8 mouse cellular contexts compared by ENCODE assay signal in the genomic region with DNA sequence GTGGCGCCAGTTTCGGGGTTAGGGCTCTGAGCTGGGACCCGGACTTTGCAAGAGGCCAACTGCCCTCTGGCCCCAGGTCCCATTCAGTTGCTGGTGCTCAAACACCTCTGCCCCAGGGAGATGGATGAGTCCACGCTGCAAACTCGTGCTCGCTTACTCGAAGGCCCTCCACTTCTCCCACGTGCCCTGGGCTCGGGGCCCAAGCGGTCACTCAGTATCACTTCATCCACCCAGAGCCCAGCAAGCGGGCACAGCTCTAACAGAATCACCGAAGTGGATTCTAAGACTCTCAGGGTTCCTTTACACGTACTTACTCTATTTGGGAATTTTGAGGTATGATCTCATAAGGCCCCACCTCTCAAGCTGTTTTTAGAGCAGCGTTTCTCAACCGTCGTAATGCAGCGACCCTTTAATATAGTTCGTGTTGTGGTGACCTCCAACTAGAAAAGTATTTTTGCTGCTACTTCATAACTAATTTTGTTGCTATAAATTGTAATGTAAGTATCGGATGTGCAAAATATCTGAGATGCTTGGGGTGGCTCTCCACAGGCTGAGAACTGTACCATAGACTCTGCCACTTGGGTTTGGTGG. TPM values are rescaled to one million over a fixed set of nuclear protein-coding genes. Genes with fewer than 3 reads are reported as not detected.
A peak's percentile ranks its signal among the peaks of the same experiment; 100 is the strongest.
DNase-seq lines count a peak whose midpoint lies in the region; ATAC-seq lines count a peak whose summit lies in the region.

No protein-coding gene starts in this region.

- peaks cover 16% of the 10 kb centered on the region for H3K4me1 ChIP-seq in midbrain, embryonic 11.5 days (ENCODE audit: control insufficient read depth, insufficient read depth, low read length)

- H3K9me3 ChIP-seq in midbrain, embryonic 11.5 days (ENCODE audit: control insufficient read depth, low read length): no peaks in the 10 kb centered on the region

- peak overlapping the region; percentile 76 for H3K9ac ChIP-seq in midbrain, embryonic 11.5 days (ENCODE audit: low read length)

- intact Hi-C loops in heart, postnatal 25 days (cut with DNase I): loop anchor here (2.0 kb wide), 2 partner anchors 46 to 76 kb away; partner anchors contain the start of gene Hnrnpa3
- intact Hi-C loops in gastrocnemius, postnatal 14 days (cut with DNase I; ENCODE audit: low total_unique reads): no loop called here

- H3K36me3 ChIP-seq in midbrain, embryonic 11.5 days (ENCODE audit: control insufficient read depth, insufficient read depth, low read length): no peaks in the 10 kb centered on the region

- H3K4me3 ChIP-seq in midbrain, embryonic 11.5 days (ENCODE audit: low read depth, low read length): peak overlapping the region; percentile 63

- DNase-seq in heart, adult 11 months: peak; percentile 82
- DNase-seq in heart, postnatal 25 days (ENCODE audit: low spot score): no peak
- peak; percentile 80 for DNase-seq in MN1 (ENCODE audit: low spot score)
- peak; percentile 52 for DNase-seq in gastrocnemius, postnatal 14 days
- peak; percentile 64 to 78 for DNase-seq in kidney, postnatal 4 days
- no peak for DNase-seq in midbrain, embryonic 11.5 days (ENCODE audit: low spot score, missing footprints)
- DNase-seq in ovary, adult 18-20 months (ENCODE audit: low spot score): no peak
- DNase-seq in cerebellum, adult 8-10 months: no peak

- peak; percentile 1; the same call in 1 of the 2 replicates for ATAC-seq in midbrain, embryonic 11.5 days (ENCODE audit: low FRiP score)

- WGBS in midbrain, embryonic 11.5 days: 34% methylated on average over 19 of the region's 19 CpGs

- peak overlapping the region; percentile 76 for H3K4me2 ChIP-seq in midbrain, embryonic 11.5 days

- peak overlapping the region; percentile 85 for H3K27ac ChIP-seq in midbrain, embryonic 11.5 days (ENCODE audit: low read depth, low read length)

- no peaks in the 10 kb centered on the region for H3K27me3 ChIP-seq in midbrain, embryonic 11.5 days (ENCODE audit: control insufficient read depth, insufficient read depth, low read length)

RNA-seq across cellular contexts. Expression of gene Nfe2l2, which starts 0.8 kb away (rescaled TPM):
- 10 to 100 TPM; 56.8 to 72.0 TPM for total RNA-seq in heart, postnatal 25 days (2021)
- 10 to 100 TPM; 25.6 to 31.3 TPM for total RNA-seq in gastrocnemius, postnatal 14 days (2021)
- 27.0 and 31.8 TPM in 2 replicates for polyA plus RNA-seq in midbrain, embryonic 11.5 days (2014; fragmentation: Nextera tagmentation; extraction: Ambion mirVana)

RNA-seq across cellular contexts. Expression of gene Hnrnpa3, which starts 46.2 kb away (rescaled TPM):
- 100 to 1,000 TPM; 159 to 193 TPM for total RNA-seq in heart, postnatal 25 days (2021)
- 100 to 1,000 TPM; 144 to 187 TPM for total RNA-seq in gastrocnemius, postnatal 14 days (2021)
- 310 and 336 TPM in 2 replicates for polyA plus RNA-seq in midbrain, embryonic 11.5 days (2014; fragmentation: Nextera tagmentation; extraction: Ambion mirVana)

Comparison
In these comparisons a context has a peak if more than half of its experiments do, and no peak if none do; other contexts are left out.
1. DNase-seq: peak in heart, adult 11 months (single experiment), MN1 (single experiment), gastrocnemius, postnatal 14 days (single experiment) and kidney, postnatal 4 days (2 of 2); none in heart, postnatal 25 days (single experiment), midbrain, embryonic 11.5 days (single experiment), ovary, adult 18-20 months (single experiment) and cerebellum, adult 8-10 months (single experiment).